Mouse (Mus musculus) myocyte (in vitro differentiated cells): ENCODE measurements at regions not wholly inside any gene's neighbourhood (a gene's known extent, or its start where the extent isn't known, plus 50 kb on each side); places are given as distances from the start of the nearest gene placed in this dataset.

Experiments used
- CEBPB ChIP-seq: IDR thresholded peaks from 2 replicates; pipeline ENCODE4 v1.6.1; 2011; ENCODE audit warnings: mild to moderate bottlenecking, moderate library complexity; ENCODE audit not compliant: poor library complexity, insufficient read depth, severe bottlenecking
- E2F4 ChIP-seq: IDR thresholded peaks from one replicate; pipeline ENCODE4 v1.6.1; 2011; ENCODE audit warnings: mild to moderate bottlenecking, control low read depth, moderate library complexity; ENCODE audit not compliant: insufficient read depth
- MAX ChIP-seq: IDR thresholded peaks from one replicate; pipeline ENCODE4 v1.6.1; 2011; ENCODE audit warnings: low read depth, mild to moderate bottlenecking, control low read depth
- MYOD1 ChIP-seq, 3 experiments: IDR thresholded peaks; one replicate each; pipeline ENCODE4 v1.6.1; 2011; ENCODE audit warnings: control low read depth in 2 of 3, low read depth in 2 of 3, mild to moderate bottlenecking in 2 of 3, moderate library complexity in 1 of 3; ENCODE audit not compliant: insufficient read length in 2 of 3, control insufficient read depth in 1 of 3
- MYOG ChIP-seq, 3 experiments: IDR thresholded peaks; one replicate each; pipeline ENCODE4 v1.6.1; 2011; ENCODE audit warnings: control low read depth in 2 of 3, low read depth in 2 of 3, mild to moderate bottlenecking in 2 of 3; ENCODE audit not compliant: insufficient read length in 2 of 3, control insufficient read depth in 1 of 3, insufficient read depth in 1 of 3
- POLR2A ChIP-seq: IDR thresholded peaks from one replicate; pipeline ENCODE4 v1.6.1; 2011; ENCODE audit warnings: low read depth, mild to moderate bottlenecking, control low read depth, moderate library complexity; ENCODE audit not compliant: insufficient read length
- POLR2AphosphoS2 ChIP-seq: IDR thresholded peaks from one replicate; pipeline ENCODE4 v1.6.1; 2011; ENCODE audit warnings: low read depth, control low read depth; ENCODE audit not compliant: insufficient read length
- SRF ChIP-seq: IDR thresholded peaks from one replicate; pipeline ENCODE4 v1.6.1; 2011; ENCODE audit warnings: low read depth; ENCODE audit not compliant: control insufficient read depth, insufficient read length
- TCF12 ChIP-seq: IDR thresholded peaks from one replicate; pipeline ENCODE4 v1.6.1; 2011; ENCODE audit warnings: mild to moderate bottlenecking, control low read depth; ENCODE audit not compliant: poor library complexity, insufficient read depth, severe bottlenecking
- TCF3 ChIP-seq: IDR thresholded peaks from one replicate; pipeline ENCODE4 v1.6.1; 2011; ENCODE audit warnings: low read depth, control low read depth; ENCODE audit not compliant: insufficient read length
- USF1 ChIP-seq: IDR thresholded peaks from one replicate; pipeline ENCODE4 v1.6.1; 2011; ENCODE audit warnings: low read depth, mild to moderate bottlenecking, control low read depth, moderate library complexity

- no peak for TF ChIP-seq POLR2A
- no peak for TF ChIP-seq TCF12
- no peak for TF ChIP-seq CEBPB
- no peak for TF ChIP-seq USF1
- TF ChIP-seq POLR2AphosphoS2 = no peak
- no peak for TF ChIP-seq MYOD1 (IDR thresholded peaks at IDR 0.05; ENCODE audit: control insufficient read depth in 1 of 3, insufficient read length in 2 of 3, low read depth in 2 of 3)
- no peak for TF ChIP-seq MAX
- TF ChIP-seq E2F4 = no peak
- no peak for TF ChIP-seq TCF3
- TF ChIP-seq SRF = no peak
- TF ChIP-seq MYOG (IDR thresholded peaks at IDR 0.05; ENCODE audit: control insufficient read depth in 1 of 3, insufficient read depth in 1 of 3, insufficient read length in 2 of 3, low read depth in 2 of 3) = no peak
Measured at GRCm38 (mm10) chr11:24314046-24314445, 236.2 kb downstream of the Bcl11a start.
